Mouse (Mus musculus): Measurements from ENCODE around the gene Mblac1. TPM values are rescaled to one million over a fixed set of nuclear protein-coding genes. Genes with fewer than 3 reads are reported as not detected.

The Mblac1 gene
- total RNA-seq (2014; rRNA removed) (1.0 and 1.1 TPM in 2 replicates), polyA plus RNA-seq (2012; rRNA removed) (2.1 and 2.7 TPM in 2 replicates)

DNA sequence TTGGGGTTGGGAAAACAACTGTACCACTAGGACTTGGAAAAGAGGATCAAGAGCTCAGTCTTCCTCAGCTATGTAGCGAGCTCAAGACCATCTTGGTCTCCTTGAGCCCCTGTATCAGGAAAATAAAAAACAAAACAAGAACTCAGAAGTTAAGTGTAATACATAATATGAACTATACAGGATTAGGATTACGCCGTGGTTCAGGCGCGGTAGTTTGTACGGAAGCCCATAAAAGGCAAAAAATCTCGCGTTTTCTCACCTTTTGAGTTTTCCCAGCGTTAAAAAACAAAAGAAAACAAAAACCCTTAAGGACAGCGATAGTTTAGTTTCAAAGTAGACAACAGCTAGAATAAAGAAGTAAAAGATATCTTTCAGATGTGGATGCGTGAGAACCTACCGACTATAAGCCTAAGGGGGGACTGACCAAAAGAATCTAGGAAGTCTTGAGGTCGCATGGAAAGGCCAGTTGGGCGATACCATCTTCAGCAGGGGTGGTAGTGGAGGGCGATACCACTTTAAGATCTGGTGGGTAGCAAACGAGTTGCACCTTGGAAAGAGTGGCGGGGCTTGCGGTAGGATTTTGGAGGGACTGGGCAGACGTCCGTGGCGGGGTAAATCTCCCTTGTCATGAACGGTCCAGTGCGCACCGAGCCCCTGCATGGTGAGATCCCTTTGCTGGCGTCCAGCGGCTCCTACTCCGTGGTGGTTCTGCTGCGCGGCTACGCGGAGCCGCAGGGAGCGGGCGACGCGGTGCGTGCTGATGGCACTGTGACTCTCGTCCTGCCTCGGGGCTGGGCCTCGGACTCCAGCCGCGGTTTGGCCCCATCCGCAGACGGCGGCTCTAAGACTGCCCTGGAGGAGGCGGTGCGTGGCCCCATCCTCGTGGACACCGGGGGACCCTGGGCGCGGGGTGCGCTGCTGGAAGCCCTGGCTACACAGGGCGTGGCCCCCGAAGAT lies at the start of gene Mblac1:
TSS of gene Mblac1 (plus strand) at position 544 of the 957 bp plus-strand sequence.
- Histone ChIP-seq H3K9ac (ENCODE audit: low read depth, low read length) (peak within 1 kb of the TSS; percentile 76), H3K79me2 (ENCODE audit: control insufficient read depth, insufficient read depth, low read length) (no peaks in the 10 kb centered on the region), H3K4me1 (ENCODE audit: control insufficient read depth, insufficient read depth, low read length) (peaks cover 7% of the 10 kb centered on the region; the same call in 1 of the 2 replicates), H3K36me3 (ENCODE audit: control insufficient read depth, insufficient read depth, low read length) (no peaks in the 10 kb centered on the region), H3K27me3 (ENCODE audit: control insufficient read depth, insufficient read depth, low read length) (no peaks in the 10 kb centered on the region), H3K27ac (replicated peaks; ENCODE audit: insufficient read depth, low read depth, low read length) (peak within 1 kb of the TSS; percentile 39), H3K4me3 (ENCODE audit: insufficient read depth, low read depth, low read length) (peak within 1 kb of the TSS; percentile 59)
- TF ChIP-seq CTCF (IDR thresholded peaks at IDR 0.05; ENCODE audit: low read depth, low read length), result no peak
- TF ChIP-seq POLR2A (IDR thresholded peaks at IDR 0.05; ENCODE audit: extremely low read depth, insufficient read depth, low read length), result 0 out of 2 replicates have a peak, but pooled peaks have one; percentile 47
- 6% methylated on average over 54 of the region's 54 CpGs for WGBS
- peak; percentile 92 for DNase-seq (ENCODE audit: extremely low read depth, low read depth, low spot score)

DNA sequence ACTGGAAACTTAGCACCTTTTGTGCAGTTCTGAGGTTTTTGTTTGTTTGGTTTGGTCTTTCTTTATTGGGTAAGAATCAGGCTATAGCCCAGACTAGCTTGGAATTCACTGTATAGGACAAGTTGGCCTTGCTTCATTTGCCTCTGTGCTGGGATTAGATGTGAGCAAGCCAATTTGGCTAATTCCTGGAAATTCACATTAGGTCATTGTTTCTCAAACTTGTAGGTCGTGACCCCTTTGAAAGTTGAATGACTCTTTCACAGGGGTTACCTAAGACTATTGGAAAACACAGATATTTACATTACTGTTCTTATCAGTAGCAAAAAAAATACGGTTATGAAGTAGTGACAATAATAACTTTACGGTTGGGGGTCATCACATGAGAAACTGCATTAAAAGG lies 39.7 kb upstream of the Mblac1 start:
- 9% methylated on average over 3 of the region's 3 CpGs for WGBS
- H3K27ac ChIP-seq (replicated peaks; ENCODE audit: insufficient read depth, low read depth, low read length), result no peak overlapping the region
- H3K4me3 ChIP-seq (ENCODE audit: insufficient read depth, low read depth, low read length), result no peak overlapping the region; the same call in 1 of the 2 replicates
- H3K36me3 ChIP-seq (ENCODE audit: control insufficient read depth, insufficient read depth, low read length), result peaks cover 21% of the 10 kb centered on the region
- no peak for TF ChIP-seq CTCF (IDR thresholded peaks at IDR 0.05; ENCODE audit: low read depth, low read length)
- TF ChIP-seq POLR2A (IDR thresholded peaks at IDR 0.05; ENCODE audit: extremely low read depth, insufficient read depth, low read length), result no peak
- DNase-seq (ENCODE audit: extremely low read depth, low read depth, low spot score), result peak; percentile 88
- H3K4me1 ChIP-seq (ENCODE audit: control insufficient read depth, insufficient read depth, low read length), result peaks cover 9% of the 10 kb centered on the region; the same call in 1 of the 2 replicates
- H3K79me2 ChIP-seq (ENCODE audit: control insufficient read depth, insufficient read depth, low read length), result no peaks in the 10 kb centered on the region
- no peaks in the 10 kb centered on the region for H3K27me3 ChIP-seq (ENCODE audit: control insufficient read depth, insufficient read depth, low read length)
- H3K9ac ChIP-seq (ENCODE audit: low read depth, low read length), result no peak overlapping the region

- Histone ChIP-seq H3K36me3 (ENCODE audit: control insufficient read depth, insufficient read depth, low read length) (peaks cover 17% of the 10 kb centered on the region), H3K27me3 (ENCODE audit: control insufficient read depth, insufficient read depth, low read length) (no peaks in the 10 kb centered on the region), H3K4me3 (ENCODE audit: insufficient read depth, low read depth, low read length) (peak within 1 kb of the TSS; percentile 81), H3K4me1 (ENCODE audit: control insufficient read depth, insufficient read depth, low read length) (peaks cover 9% of the 10 kb centered on the region), H3K27ac (replicated peaks; ENCODE audit: insufficient read depth, low read depth, low read length) (peak within 1 kb of the TSS; percentile 82), H3K9ac (ENCODE audit: low read depth, low read length) (peak within 1 kb of the TSS; percentile 89), H3K79me2 (ENCODE audit: control insufficient read depth, insufficient read depth, low read length) (no peaks in the 10 kb centered on the region)
- TF ChIP-seq CTCF (IDR thresholded peaks at IDR 0.05; ENCODE audit: low read depth, low read length), result peak; percentile 95
- TF ChIP-seq POLR2A (IDR thresholded peaks at IDR 0.05; ENCODE audit: extremely low read depth, insufficient read depth, low read length), result peak; percentile 73; the same call in 1 of the 2 replicates
- WGBS, result under 1% methylated on average over 31 of the region's 31 CpGs
- peak; percentile 95 for DNase-seq (ENCODE audit: extremely low read depth, low read depth, low spot score)
These were observed 38.6 kb upstream of the Mblac1 start, which contains the start of gene Zfp113 for GRCm38 (mm10) chr5:138155443-138155976. TSS of gene Zfp113 (minus strand) at chr5:138155744.

GRCm38 (mm10) chr5:138160224-138160762 lies 33.8 kb upstream of the Mblac1 start:
- Histone ChIP-seq H3K27ac (replicated peaks; ENCODE audit: insufficient read depth, low read depth, low read length) (no peak overlapping the region), H3K36me3 (ENCODE audit: control insufficient read depth, insufficient read depth, low read length) (peaks cover 14% of the 10 kb centered on the region; the same call in 1 of the 2 replicates), H3K9ac (ENCODE audit: low read depth, low read length) (no peak overlapping the region)

DNA sequence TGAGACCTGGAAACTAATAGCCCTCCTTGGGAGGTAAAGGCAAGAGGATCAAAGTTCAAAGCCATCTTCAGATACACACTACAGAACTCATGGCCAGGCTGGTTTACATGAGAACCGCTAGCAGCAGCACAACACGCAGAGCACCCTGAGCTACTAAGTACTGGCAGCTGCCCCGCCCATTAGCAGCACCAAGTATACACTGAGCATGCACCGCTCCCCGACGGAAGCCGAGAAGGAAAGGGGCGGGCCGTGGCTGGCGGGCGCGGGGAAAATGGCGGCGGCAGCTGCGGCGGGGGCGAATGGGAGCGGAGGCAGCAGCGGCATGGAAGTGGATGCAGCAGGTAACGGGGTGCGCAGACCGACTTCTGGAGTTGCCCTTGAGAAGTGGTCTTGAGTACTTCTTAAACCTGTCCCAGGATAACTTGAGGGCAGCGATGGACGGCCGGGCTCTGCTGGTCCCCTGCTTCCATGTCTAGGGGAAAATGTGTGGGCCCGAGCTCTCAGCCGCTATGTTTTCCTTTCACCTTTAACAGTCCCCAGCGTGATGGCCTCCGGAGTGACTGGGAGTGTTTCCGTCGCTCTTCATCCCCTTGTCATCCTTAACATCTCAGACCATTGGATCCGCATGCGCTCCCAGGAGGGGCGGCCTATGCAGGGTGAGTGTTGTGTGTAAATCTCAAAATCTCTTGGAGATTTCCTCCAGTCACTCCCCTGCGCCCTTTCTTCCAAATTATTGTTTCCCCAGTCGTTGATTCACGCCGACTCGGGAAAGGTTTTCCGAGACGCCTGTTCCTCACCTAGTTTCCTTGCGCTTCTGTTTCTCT lies 33.1 kb upstream of the Mblac1 start, which contains the start of gene Cops6:
TSS of gene Cops6 (plus strand) at position 230 of the 824 bp plus-strand sequence.
- Histone ChIP-seq H3K36me3 (ENCODE audit: control insufficient read depth, insufficient read depth, low read length) (peaks cover 17% of the 10 kb centered on the region; the same call in 1 of the 2 replicates), H3K27me3 (ENCODE audit: control insufficient read depth, insufficient read depth, low read length) (no peaks in the 10 kb centered on the region), H3K27ac (replicated peaks; ENCODE audit: insufficient read depth, low read depth, low read length) (peak within 1 kb of the TSS; percentile 28), H3K4me1 (ENCODE audit: control insufficient read depth, insufficient read depth, low read length) (peaks cover 7% of the 10 kb centered on the region), H3K79me2 (ENCODE audit: control insufficient read depth, insufficient read depth, low read length) (peaks cover 2% of the 10 kb centered on the region; the same call in 1 of the 2 replicates), H3K4me3 (ENCODE audit: insufficient read depth, low read depth, low read length) (peak within 1 kb of the TSS; percentile 95), H3K9ac (ENCODE audit: low read depth, low read length) (peak within 1 kb of the TSS; percentile 90)
- under 1% methylated on average over 42 of the region's 42 CpGs for WGBS
- DNase-seq (ENCODE audit: extremely low read depth, low read depth, low spot score), result peak; percentile 78
- TF ChIP-seq POLR2A (IDR thresholded peaks at IDR 0.05; ENCODE audit: extremely low read depth, insufficient read depth, low read length) (peak; percentile 52; the same call in 1 of the 2 replicates), CTCF (IDR thresholded peaks at IDR 0.05; ENCODE audit: low read depth, low read length) (no peak)

More at GRCm38 (mm10) chr5:138160224-138160762, 33.8 kb upstream of the Mblac1 start:
- Histone ChIP-seq H3K27me3 (ENCODE audit: control insufficient read depth, insufficient read depth, low read length) (no peaks in the 10 kb centered on the region), H3K4me3 (ENCODE audit: insufficient read depth, low read depth, low read length) (no peak overlapping the region; the same call in 1 of the 2 replicates), H3K4me1 (ENCODE audit: control insufficient read depth, insufficient read depth, low read length) (peaks cover 7% of the 10 kb centered on the region), H3K79me2 (ENCODE audit: control insufficient read depth, insufficient read depth, low read length) (peaks cover 2% of the 10 kb centered on the region; the same call in 1 of the 2 replicates)
- 53% methylated on average over 7 of the region's 7 CpGs for WGBS
- DNase-seq (ENCODE audit: extremely low read depth, low read depth, low spot score), result no peak
- no peak for TF ChIP-seq CTCF (IDR thresholded peaks at IDR 0.05; ENCODE audit: low read depth, low read length)
- no peak for TF ChIP-seq POLR2A (IDR thresholded peaks at IDR 0.05; ENCODE audit: extremely low read depth, insufficient read depth, low read length)
